Mouse (Mus musculus) ES-Bruce4 (cell line): Measurements from ENCODE around the gene Ppp1r12a.

Experiments used
- CTCF ChIP-seq: IDR thresholded peaks from one replicate; pipeline ENCODE4 v1.8.1; 2011; ENCODE audit warnings: low read depth, low read length
- EP300 ChIP-seq: IDR thresholded peaks from 2 replicates; pipeline ENCODE4 v1.6.1; 2011; ENCODE audit warnings: low read depth, low read length; ENCODE audit not compliant: insufficient read depth
- POLR2A ChIP-seq: IDR thresholded peaks from one replicate; pipeline ENCODE4 v1.8.1; 2011; ENCODE audit warnings: low read length; ENCODE audit not compliant: insufficient read depth

DNA sequence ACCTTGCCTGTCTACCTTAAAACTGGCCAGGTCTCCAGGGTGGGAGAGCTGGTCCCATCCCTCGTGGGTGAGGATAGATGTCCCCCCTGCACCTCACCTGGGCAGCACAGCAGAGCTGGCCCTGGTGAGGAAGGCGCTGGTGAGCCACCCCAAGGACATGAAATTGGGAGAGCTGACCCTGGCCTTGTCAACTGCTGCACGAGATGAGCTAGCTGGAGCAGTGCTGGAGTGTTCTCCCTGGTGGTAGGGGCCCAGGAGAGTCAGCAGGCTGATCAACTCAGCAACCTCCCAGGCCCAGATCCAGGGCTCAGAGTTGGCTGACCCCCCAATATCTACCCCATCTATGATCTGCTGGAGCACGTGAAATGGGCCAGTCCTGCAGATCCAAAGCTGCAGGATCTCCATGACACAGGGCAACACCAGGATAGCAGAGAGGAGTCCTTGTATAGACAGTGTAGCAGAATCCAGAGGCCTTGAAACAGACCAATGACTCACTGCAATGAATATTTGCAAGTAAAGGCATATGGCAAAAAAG lies 17.9 kb upstream of the Ppp1r12a start:
- TF ChIP-seq CTCF: no peak
- no peak for TF ChIP-seq POLR2A
- no peak for TF ChIP-seq EP300
